Mouse (Mus musculus) layer of hippocampus, adult 2 months (tissue): ENCODE results near the gene Aif1. TPM values are rescaled to one million over a fixed set of nuclear protein-coding genes. Genes with fewer than 3 reads are reported as not detected.
A peak's percentile ranks its signal among the peaks of the same experiment; 100 is the strongest.

Experiments used
- DNase-seq, 2 experiments: peaks; one replicate each; pipeline ENCODE4 v3.0.0; 2022; ENCODE audit warnings: low spot score in 2 of 2
- H3K27ac ChIP-seq: fragments of 200-600 bp; 2 replicates; pipeline ENCODE4 v1.8.1; 2022
- H3K4me3 ChIP-seq: fragments of 200-600 bp; 2 replicates; pipeline ENCODE4 v1.8.1; 2022; ENCODE audit warnings: mild to moderate bottlenecking
- CTCF ChIP-seq: fragments of 200-600 bp; conservative IDR thresholded peaks from 2 replicates; pipeline ENCODE4 v1.8.1; 2022; ENCODE audit warnings: antibody characterized with exemption, mild to moderate bottlenecking, moderate library complexity
- total RNA-seq, 2 experiments: library from RNA; stranded (reverse); gene quantifications; 2 replicates each; pipeline ENCODE4 v1.2.3; 2021

Gene Aif1
- total RNA-seq, 2 experiments from 2014 or later, result 11.1 to 11.8 TPM

DNA sequence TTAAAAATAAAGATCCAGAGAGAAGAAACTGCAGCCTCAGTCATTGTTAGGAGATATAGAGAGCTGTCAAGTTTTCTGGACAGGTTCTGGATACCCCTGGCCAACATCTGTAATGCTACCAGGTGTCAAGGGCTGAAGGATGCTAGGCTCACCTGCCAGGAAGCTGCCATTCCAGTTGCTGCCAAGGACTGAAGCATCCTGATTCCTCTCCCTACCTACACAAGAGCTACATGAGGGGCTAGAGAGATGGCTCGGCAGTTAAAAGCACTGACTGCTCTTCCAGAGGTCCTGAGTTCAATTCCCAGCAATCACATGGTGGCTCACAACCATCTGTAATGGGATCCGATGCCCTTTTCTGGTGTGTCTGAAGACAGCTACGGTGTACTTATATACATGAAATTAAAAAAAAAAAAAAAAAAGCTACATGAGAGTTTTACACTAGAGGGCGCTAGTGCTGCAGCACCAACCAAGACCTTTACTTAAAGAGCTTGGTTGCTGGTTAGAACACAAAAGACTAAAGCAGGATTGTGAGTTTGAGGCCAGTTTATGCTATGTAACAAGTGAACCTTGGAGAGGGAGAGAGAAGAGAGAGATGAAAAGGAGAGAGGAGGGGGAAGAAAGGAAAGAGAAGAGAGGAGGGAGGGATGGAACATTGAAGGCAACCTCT, 7.2 kb downstream of the Aif1 start:
- DNase-seq, result no peak
- Histone ChIP-seq H3K27ac (peak overlapping the region; percentile 81), H3K4me3 (no peak overlapping the region)
- peak; percentile 85 for TF ChIP-seq CTCF

DNA sequence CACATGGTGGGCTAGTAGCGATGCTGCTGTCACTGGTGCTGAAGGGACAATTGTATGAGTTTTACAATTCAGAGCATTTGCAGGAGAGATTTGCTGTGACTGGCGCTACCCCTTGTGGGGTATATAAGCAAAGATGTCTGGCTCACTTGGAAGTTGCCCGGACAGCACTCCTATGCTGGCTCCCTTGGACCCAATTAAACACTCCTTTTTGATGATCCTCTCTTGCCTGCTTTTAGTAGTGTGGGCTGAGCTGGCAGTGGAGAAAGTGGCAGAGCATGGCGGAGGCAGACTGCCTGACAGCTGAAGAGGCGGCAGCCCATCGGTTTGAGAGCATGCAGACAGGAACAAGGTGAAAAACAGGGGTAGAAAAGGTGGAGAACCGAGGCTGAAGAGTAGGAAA, 8.1 kb downstream of the Aif1 start:
- H3K4me3 ChIP-seq, result no peak overlapping the region
- TF ChIP-seq CTCF, result no peak
- H3K27ac ChIP-seq, result peak overlapping the region; percentile 81
- DNase-seq, result no peak

DNA sequence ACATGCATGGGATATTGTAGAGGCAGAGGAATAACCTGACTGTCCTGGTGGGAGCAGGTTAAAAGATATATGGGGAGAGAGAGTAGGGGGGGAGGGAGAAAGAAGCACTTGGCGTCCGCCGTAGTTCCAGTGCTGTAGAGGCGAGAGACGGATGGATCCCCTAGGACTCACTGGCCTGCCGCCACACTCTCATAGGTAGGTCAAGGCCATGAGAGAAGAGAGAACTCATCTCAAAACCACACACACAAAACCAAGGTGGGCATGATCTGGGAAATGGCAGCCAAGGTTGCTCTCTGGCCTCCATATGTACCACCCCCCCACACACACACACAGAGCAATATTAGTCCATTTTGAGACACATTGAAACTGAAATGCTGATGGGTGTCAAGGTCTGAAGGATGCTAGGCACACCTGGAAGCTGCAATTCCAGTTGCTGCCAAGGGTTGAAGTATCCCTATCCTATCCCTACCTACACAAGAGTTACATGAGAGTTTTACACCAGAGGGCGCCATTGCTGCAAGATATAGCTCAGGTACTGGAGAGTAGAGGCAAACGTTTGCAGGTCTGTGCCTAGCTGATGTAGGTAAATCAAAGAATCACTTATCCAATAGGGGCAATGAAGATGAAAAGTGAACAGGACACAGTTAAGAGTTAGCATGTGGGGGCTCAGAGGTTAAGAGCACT, 9.4 kb downstream of the Aif1 start:
- DNase-seq, result peak; percentile 60 to 70

DNA sequence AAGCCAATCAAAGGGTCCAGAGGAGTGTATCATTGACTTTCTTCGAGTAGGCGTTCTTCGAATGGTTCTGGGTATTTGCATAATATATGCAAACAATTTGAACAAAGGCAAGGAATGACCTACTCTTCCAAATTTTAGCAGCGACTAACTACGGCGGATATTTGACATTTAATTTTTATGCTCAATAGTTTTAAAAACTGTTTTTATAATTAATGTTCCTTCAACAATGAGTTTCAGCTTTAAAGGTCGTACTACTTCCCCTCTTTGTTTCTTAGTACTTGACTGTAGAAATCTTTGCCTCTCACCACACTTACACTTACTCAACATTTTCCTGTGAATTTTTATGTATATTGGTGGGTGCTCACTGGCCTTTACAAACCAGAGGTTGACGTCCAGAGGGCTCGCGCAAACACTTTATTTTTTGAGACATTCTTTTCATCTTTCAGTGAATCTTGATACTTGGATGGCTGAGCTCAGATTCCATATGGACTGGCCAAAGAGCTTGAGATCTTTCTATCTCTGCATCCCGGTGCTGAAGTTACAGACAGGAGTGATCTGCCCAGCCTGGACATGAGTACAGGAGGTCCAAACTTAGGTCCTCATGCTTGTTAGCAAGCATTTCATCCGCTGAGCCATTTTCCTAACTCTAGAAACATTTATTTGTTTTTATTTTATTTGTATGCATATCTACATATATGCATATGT, 10.3 kb downstream of the Aif1 start:
- peak overlapping the region; percentile 89 for H3K4me3 ChIP-seq
- no peak for DNase-seq
- TF ChIP-seq CTCF, result no peak
- H3K27ac ChIP-seq, result peak overlapping the region; percentile 99

More for the DNA sequence above, 9.4 kb downstream of the Aif1 start:
- H3K27ac ChIP-seq, result peak overlapping the region; percentile 99
- H3K4me3 ChIP-seq, result no peak overlapping the region
- TF ChIP-seq CTCF, result peak; percentile 79

DNA sequence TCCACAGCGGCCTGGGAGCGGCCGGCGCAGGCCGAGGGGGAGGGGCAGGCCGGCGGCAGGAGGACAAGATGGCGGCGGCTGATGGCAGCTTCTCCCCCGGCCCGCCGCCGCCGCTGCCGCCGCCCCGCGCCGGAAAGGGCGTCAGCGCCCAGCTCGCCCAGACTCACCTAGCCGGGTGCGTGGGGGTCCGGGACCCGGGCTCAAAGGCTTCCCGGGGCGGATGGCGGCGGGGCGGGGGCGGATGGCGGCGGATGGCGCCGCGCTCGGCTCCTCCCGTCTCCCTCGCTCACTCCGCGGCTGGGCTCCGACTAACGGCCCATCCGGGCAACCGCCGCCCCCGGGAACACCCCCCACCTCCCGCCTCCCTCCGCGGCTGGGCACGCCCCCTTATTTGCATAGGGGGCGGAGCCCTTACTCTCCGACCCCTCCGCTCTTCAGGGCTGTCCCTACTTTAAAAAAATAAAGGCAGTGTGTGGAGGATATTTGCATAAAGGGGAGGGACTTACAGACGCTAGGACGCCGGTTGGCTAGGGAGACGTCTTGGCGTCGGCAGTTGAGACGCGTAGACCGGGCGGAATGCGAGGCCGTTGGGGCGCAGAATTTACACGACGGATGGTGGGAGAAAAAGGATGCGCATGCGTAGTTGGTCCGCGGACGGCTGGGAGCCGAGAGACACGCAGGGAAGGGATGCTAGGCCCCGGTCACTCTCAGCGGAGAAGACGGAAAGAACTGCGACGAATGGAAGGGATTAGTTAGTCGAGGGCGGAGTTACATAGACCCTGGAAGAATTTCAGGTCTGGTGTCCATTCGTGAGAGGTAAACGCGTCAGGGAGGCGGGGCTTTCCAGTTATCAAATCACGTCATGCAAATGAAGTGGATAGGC, 11.1 kb downstream of the Aif1 start, which contains the start of gene Prrc2a:
TSS of gene Prrc2a (minus strand) at position 330 of the 883 bp plus-strand sequence.
- peak; percentile 98 to 99 for DNase-seq
- peak within 1 kb of the TSS; percentile 99 for H3K27ac ChIP-seq
- TF ChIP-seq CTCF, result no peak; the same call in 1 of the 2 replicates
- H3K4me3 ChIP-seq, result peak within 1 kb of the TSS; percentile 89

DNA sequence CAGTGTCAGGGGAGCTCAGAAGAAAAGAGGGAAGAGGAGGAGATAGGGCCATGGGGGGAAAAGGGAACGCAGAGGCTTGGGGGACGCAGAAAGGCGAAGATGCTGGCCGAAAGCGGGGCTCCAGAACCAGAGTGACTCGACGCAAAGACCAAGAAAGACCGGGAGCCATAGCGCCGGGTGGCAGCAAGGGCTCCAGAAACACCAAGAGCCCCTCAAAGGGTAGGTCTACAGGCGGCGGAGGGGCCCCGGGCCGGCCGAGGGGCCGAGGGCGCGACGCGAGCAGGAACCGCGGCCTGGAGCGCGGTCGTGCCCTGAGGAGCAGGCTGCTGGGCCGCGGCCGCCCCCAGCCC, 11.7 kb downstream of the Aif1 start:
- DNase-seq, result no peak
- TF ChIP-seq CTCF, result no peak
- peak overlapping the region; percentile 89 for H3K4me3 ChIP-seq
- H3K27ac ChIP-seq, result peak overlapping the region; percentile 99

DNA sequence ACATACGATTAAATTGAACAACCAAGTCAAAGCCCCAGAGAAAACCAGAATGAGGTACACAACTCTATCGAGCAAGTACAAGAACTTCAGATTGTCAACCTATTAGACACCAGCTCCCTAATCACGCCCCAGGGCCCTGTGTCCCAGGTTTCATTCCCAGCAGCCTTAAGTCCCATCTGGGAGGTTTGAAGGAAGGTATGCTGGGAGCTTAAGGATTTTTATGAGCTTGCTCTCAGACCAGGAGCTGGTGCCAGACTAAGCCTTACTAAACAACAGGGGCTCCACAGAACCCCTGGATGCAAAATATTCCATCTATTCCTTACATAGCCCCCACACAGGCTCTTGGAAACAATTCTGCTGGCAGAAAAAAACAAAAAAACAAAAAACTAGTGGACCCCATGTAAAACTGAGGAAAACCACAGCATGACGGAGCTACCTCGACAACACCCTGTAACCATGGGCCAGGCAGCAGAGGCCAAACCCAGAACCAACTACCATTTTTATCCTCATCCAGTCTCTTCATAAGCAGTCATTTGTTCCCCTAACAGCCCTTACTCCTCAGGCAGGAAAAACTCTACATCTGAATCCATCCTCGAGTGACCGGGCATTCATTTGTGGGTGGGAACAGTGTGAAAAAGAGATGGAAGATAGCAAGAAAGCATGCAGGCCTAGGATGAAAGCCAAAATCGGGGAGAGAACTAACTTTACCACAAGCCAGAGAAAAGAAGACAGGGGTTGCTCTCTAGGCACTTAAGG, 12.4 kb downstream of the Aif1 start:
- TF ChIP-seq CTCF, result no peak
- no peak for DNase-seq
- H3K4me3 ChIP-seq, result peak overlapping the region; percentile 89
- H3K27ac ChIP-seq, result peak overlapping the region; percentile 99

DNA sequence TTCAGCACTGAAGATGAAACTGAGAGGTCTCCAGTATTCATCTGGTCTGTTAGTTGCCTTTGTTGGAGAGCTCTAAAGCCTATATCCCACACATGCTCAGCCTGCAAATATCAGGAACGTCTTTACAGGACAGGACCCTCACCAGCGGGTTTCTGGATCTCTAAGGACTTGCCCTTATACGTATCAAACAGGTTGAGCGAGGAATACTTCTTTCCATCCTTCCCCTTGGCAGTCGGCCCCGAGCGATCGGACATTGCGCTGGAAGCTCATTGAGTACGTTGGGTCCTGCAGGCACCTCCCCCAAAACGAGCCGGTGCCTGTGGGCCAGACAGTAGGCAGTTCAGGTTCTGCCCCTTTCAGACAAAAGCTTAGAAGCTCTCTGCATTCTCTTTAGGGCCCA, 13.1 kb downstream of the Aif1 start:
- peak overlapping the region; percentile 99 for H3K27ac ChIP-seq
- DNase-seq, result no peak
- peak overlapping the region; percentile 89 for H3K4me3 ChIP-seq
- TF ChIP-seq CTCF, result no peak

DNA sequence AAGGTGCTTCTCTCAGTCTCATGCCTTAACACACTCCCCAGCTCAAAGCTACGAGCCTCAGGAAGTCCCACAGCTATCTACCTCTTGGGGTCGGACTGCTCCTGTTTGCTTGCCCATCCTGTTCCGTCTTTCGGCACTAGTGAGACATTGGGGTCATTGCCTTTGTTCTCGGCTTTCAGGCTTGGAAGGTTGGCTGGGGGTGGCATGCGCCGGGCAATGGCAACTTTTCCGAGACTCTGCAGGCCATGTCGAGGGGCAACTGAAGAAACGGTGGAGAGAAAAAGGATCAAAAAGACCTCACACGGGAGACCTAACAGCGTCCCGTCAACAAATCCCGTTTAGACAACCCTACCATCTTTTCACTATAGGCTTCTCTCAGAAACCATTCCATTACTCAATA, 13.7 kb downstream of the Aif1 start:
- peak overlapping the region; percentile 99; the same call in 1 of the 2 replicates for H3K27ac ChIP-seq
- no peak for DNase-seq
- TF ChIP-seq CTCF, result no peak
- H3K4me3 ChIP-seq, result peak overlapping the region; percentile 89

DNA sequence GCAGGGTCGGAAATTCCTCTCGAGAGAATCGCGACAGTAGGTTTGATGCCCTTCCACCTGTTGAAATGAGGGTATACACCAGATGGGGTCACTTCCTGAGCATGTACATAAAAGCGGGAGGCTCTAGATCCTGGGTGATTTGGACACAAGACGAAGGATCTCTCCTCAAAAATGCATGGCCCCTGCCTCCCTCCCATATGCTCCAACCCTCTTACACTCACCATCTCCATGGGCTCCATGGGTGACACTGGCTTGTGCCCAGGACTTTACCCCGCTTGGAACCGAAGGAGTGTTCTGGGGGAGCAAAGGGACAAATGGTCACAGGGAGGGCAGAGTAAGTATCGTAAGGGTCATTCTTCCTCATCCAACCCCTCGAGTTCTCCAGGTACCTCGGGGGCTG, 14.4 kb downstream of the Aif1 start:
- no peak for TF ChIP-seq CTCF
- Histone ChIP-seq H3K27ac (no peak overlapping the region), H3K4me3 (no peak overlapping the region)
- DNase-seq, result no peak

DNA sequence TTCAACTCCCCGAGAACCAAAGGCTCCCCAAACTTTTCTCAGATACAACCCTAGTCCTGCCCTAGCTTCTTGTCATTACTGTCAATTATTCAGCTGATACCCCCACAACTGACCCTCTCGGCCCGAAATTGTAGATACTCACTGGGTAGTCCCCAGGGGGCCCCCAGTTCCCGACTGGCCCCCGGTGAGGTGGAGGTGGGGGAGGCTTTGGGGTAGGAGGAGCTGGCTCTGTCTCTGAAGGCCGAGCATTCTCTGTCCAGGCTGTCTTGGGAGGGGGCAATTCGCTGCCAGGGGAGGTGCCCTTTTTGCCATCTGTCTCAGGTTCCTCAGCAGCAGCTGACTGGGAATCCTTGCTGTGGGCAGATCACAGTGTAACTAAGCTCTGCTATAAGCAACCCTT, 16.2 kb downstream of the Aif1 start:
- Histone ChIP-seq H3K27ac (no peak overlapping the region), H3K4me3 (no peak overlapping the region)
- no peak for DNase-seq
- TF ChIP-seq CTCF, result no peak
